Mouse (Mus musculus): Measurements from ENCODE around the gene Lyzl4. TPM values are rescaled to one million over a fixed set of nuclear protein-coding genes. Genes with fewer than 3 reads are reported as not detected.
A peak's percentile ranks its signal among the peaks of the same experiment; 100 is the strongest.

The Lyzl4 gene
- polyA plus RNA-seq, 1 experiment from 2014 or later: not detected

DNA sequence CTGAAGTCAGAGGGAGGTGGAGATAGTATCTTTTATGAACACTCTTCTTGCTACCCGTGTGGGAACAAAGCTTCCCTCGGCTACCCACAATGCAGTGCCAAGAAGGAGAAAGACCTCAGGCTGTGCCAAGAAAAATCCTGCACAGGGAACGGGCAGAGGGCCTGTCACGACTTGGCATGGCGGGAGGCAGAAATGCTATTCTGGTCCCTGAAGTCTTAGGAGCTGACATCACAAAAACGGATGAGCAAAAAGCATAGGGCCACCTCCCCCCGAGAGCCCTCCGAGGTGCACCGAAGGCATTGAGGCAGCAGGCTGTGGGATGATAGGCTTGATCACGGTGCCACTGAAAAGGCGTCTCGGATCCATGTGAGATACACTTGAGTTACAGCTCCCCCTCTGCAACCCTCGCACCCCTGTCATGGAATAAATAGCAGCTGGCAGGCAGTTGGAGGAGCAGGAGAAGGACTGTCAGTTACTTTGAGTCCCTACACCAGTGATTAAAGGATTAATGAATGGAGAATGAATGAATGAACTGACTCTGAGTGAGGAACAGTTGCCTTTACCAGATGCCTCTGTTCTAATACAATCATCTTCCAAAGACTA, 48.8 kb downstream of the Lyzl4 start:
- 68% methylated on average over 13 of the region's 13 CpGs for WGBS
- no peaks in the 10 kb centered on the region for H3K36me3 ChIP-seq
- H3K9ac ChIP-seq: no peak overlapping the region
- H3K27me3 ChIP-seq: no peaks in the 10 kb centered on the region
- H3K9me3 ChIP-seq: 0 out of 2 replicates have a peak, but pooled peaks cover 4% of the 10 kb centered on the region
- no peak overlapping the region for H3K4me2 ChIP-seq
- H3K27ac ChIP-seq: no peak overlapping the region
- H3K4me3 ChIP-seq: no peak overlapping the region
- H3K4me1 ChIP-seq (replicated peaks): no peaks in the 10 kb centered on the region
- ATAC-seq (ENCODE audit: low FRiP score): no peak

DNA sequence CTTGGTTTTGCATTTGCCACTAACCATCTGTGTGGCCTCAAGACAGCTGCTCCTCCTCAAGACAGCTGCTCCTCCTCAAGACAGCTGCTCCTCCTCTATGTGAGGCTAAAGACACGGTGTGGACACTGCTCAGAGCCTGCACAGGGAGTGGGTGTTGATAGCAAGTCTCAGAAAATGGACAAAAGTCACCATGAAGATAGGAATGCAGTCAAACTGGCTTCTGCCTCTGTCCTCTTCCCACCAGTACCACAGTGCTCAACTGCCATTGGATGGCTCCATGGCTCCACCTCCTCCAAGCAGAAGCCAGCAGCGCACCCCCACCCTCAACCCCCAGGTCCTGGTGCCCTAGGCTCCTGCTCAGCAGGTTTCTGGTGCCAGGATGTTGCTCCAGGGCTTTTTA, 52.4 kb downstream of the Lyzl4 start:
- 0 out of 2 replicates have a peak, but pooled peaks cover 4% of the 10 kb centered on the region for H3K9me3 ChIP-seq
- H3K9ac ChIP-seq: no peak overlapping the region
- no peak overlapping the region for H3K4me2 ChIP-seq
- ATAC-seq (ENCODE audit: low FRiP score): no peak
- H3K4me3 ChIP-seq: no peak overlapping the region
- H3K27me3 ChIP-seq: no peaks in the 10 kb centered on the region
- H3K36me3 ChIP-seq: no peaks in the 10 kb centered on the region
- H3K4me1 ChIP-seq (replicated peaks): no peaks in the 10 kb centered on the region
- H3K27ac ChIP-seq: no peak overlapping the region
- WGBS: 43% methylated on average over 2 of the region's 2 CpGs

DNA sequence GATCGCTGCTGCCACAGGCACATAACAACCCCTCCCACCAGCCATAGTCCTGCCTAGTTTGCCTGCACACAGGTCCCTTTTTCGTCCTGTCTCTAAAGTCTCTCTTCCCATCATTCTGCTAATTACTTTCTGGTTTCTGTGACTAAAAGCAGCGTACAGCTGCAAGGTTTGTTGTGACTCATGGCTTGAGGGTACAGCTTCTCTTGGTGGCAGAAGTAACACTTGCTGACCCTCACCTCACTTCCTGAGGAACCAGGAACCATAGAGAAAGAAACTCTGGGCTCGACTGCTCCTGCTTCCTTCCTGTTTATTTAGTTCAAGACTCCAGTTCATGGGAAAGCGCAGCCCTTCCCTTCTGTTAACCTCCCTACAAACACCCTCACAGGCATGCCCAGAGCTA, 67.5 kb downstream of the Lyzl4 start:
- Histone ChIP-seq H3K27me3 (no peaks in the 10 kb centered on the region), H3K4me1 (replicated peaks) (no peaks in the 10 kb centered on the region), H3K9ac (no peak overlapping the region), H3K4me2 (no peak overlapping the region), H3K36me3 (no peaks in the 10 kb centered on the region), H3K27ac (no peak overlapping the region), H3K9me3 (0 out of 2 replicates have a peak, but pooled peaks cover 3% of the 10 kb centered on the region), H3K4me3 (no peak overlapping the region)
- ATAC-seq (ENCODE audit: low FRiP score): no peak
- 77% methylated on average over 5 of the region's 5 CpGs for WGBS

DNA sequence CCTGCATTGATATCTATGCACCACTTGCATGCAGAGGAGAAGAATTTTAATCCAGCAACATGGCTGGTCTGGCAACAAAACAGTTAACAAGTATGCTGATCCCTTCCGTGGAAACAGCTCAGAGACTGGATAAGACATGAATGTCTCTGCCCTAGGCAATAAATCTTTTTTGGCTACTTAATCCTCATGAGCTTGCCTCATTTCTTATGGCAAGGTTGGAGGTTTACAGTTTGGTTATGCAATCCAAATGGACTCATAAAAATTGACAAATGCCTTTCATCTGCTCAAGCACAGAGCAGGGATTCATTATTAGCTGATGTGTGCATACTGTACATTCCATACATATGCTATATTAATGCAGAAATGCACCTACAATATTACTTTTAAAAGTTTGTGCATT, 73.4 kb downstream of the Lyzl4 start:
- ATAC-seq (ENCODE audit: low FRiP score): no peak
- no peak overlapping the region for H3K4me3 ChIP-seq
- H3K4me2 ChIP-seq: no peak overlapping the region
- H3K9ac ChIP-seq: no peak overlapping the region
- no peaks in the 10 kb centered on the region for H3K4me1 ChIP-seq (replicated peaks)
- H3K27ac ChIP-seq: no peak overlapping the region
- no peaks in the 10 kb centered on the region for H3K27me3 ChIP-seq
- 28% methylated on average over 1 of the region's 1 CpGs for WGBS
- H3K36me3 ChIP-seq: no peaks in the 10 kb centered on the region
- H3K9me3 ChIP-seq: no peaks in the 10 kb centered on the region

DNA sequence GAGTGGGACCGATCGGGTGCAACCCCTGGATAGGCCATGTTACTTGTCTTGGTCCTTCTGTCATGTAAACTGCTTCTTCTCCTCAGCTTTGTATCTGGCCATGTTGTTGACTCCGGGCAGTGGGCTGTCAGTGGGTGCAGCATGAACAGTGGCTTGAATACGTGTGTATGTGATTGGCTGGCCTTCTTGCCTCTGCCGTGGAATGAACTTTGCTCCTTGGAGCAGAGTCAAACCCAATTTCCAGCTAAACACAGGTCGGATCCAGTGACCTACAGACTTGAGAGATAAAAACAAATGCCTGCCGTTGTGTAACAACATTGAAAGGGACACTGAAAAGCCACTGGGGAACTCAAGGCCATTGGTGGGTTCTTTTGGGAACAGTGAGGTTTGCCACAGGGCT, 75.5 kb downstream of the Lyzl4 start:
- Histone ChIP-seq H3K36me3 (no peaks in the 10 kb centered on the region), H3K4me2 (no peak overlapping the region), H3K4me3 (no peak overlapping the region), H3K9me3 (no peaks in the 10 kb centered on the region), H3K9ac (no peak overlapping the region), H3K27ac (no peak overlapping the region), H3K27me3 (no peaks in the 10 kb centered on the region), H3K4me1 (replicated peaks) (no peaks in the 10 kb centered on the region; the same call in 1 of the 2 replicates)
- 84% methylated on average over 7 of the region's 7 CpGs for WGBS
- no peak for ATAC-seq (ENCODE audit: low FRiP score)

DNA sequence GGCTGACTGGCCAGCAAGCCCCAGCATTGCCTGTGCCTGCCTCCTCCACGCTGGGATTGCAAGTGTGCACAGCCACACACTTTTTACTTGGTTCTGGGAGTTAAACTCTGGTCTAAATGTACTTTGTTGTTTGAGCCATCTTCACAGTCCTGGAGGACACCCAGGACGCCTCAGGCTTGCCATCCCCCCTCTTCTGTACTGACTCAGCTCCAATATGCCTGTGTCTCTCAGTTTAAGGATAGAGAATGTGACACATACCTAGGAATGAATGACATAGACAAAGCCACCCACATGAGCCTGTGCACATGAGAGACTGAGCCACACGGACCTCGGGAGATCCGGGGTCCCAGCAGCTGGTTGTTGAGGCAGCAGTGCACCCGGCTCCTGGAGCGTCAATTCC, 78.6 kb downstream of the Lyzl4 start:
- Histone ChIP-seq H3K36me3 (no peaks in the 10 kb centered on the region), H3K27me3 (no peaks in the 10 kb centered on the region), H3K9ac (no peak overlapping the region), H3K4me2 (no peak overlapping the region), H3K4me1 (replicated peaks) (no peaks in the 10 kb centered on the region; the same call in 1 of the 2 replicates), H3K4me3 (no peak overlapping the region), H3K9me3 (no peaks in the 10 kb centered on the region), H3K27ac (no peak overlapping the region)
- 72% methylated on average over 7 of the region's 7 CpGs for WGBS
- ATAC-seq (ENCODE audit: low FRiP score): no peak

DNA sequence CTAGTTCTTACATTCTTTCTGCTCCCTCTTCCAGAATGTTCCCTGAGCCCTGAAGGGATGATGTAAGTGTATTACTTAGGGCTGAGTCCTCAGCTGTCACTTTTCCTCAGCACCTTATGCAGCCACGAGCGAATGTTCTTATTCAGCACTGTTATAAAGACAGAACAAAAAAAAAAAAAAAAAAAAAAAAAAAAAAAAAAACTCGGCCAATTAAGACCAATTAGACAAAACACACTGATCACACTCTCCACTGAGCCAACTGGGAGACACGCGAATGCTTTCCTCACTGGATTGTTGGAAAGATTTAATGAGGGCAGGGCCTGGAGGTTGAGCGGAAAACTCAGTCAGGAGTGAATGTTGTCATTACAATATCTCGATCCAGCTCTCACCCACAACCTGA, 81.4 kb downstream of the Lyzl4 start:
- no peak overlapping the region for H3K27ac ChIP-seq
- H3K9ac ChIP-seq: no peak overlapping the region
- no peak overlapping the region for H3K4me3 ChIP-seq
- 79% methylated on average over 7 of the region's 7 CpGs for WGBS
- H3K4me2 ChIP-seq: no peak overlapping the region
- no peak for ATAC-seq (ENCODE audit: low FRiP score)
- H3K4me1 ChIP-seq (replicated peaks): peaks cover 8% of the 10 kb centered on the region
- H3K36me3 ChIP-seq: no peaks in the 10 kb centered on the region
- H3K9me3 ChIP-seq: no peaks in the 10 kb centered on the region
- H3K27me3 ChIP-seq: no peaks in the 10 kb centered on the region

DNA sequence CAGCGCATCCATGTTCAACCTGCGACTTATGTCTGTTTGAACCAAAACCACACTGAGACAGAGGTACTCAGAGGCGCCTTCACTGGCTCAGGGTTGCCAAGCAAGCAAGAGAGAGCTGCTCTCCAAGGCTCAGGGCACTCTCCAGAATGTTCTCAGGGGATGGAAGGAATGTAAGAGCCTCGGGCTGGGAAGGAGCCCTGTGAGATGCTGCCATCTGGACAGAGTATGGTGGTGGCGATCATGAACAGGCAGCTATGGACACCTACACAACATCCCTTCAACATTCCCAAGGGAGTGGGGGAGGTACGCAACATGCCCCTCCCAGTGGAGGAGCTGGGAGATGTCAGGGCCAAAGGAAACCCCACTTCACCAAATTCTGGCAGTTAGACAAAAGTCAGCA, 83.7 kb downstream of the Lyzl4 start:
- no peak for ATAC-seq (ENCODE audit: low FRiP score)
- no peak overlapping the region for H3K4me3 ChIP-seq
- WGBS: 77% methylated on average over 6 of the region's 6 CpGs
- peaks cover 12% of the 10 kb centered on the region for H3K4me1 ChIP-seq (replicated peaks)
- H3K9me3 ChIP-seq: no peaks in the 10 kb centered on the region
- no peak overlapping the region for H3K27ac ChIP-seq
- no peaks in the 10 kb centered on the region for H3K36me3 ChIP-seq
- no peaks in the 10 kb centered on the region for H3K27me3 ChIP-seq
- H3K9ac ChIP-seq: no peak overlapping the region
- H3K4me2 ChIP-seq: no peak overlapping the region

DNA sequence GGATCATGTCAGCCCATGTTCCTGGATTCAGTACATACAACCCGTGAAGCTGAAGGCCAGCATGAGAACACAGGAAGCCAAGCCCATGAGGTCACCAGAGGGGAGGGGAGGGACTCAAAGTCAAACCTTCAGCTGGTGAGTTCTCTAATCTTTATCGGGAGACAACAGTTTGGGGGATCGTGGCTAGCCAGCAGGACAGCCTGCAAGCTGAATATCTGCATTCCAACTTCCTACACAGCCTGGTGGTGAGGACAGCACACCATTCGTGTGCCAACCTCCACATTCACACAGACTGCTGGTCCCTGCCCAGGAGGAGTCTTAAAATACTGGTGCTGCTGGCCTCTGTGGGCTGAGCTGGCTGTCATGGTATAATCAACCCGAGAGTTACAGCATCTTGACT, 85.0 kb downstream of the Lyzl4 start:
- H3K27ac ChIP-seq: no peak overlapping the region
- H3K9me3 ChIP-seq: no peaks in the 10 kb centered on the region
- ATAC-seq (ENCODE audit: low FRiP score): no peak
- H3K4me1 ChIP-seq (replicated peaks): peaks cover 12% of the 10 kb centered on the region
- H3K4me3 ChIP-seq: no peak overlapping the region
- H3K36me3 ChIP-seq: no peaks in the 10 kb centered on the region
- H3K4me2 ChIP-seq: no peak overlapping the region
- no peak overlapping the region for H3K9ac ChIP-seq
- H3K27me3 ChIP-seq: no peaks in the 10 kb centered on the region
- 76% methylated on average over 5 of the region's 5 CpGs for WGBS

DNA sequence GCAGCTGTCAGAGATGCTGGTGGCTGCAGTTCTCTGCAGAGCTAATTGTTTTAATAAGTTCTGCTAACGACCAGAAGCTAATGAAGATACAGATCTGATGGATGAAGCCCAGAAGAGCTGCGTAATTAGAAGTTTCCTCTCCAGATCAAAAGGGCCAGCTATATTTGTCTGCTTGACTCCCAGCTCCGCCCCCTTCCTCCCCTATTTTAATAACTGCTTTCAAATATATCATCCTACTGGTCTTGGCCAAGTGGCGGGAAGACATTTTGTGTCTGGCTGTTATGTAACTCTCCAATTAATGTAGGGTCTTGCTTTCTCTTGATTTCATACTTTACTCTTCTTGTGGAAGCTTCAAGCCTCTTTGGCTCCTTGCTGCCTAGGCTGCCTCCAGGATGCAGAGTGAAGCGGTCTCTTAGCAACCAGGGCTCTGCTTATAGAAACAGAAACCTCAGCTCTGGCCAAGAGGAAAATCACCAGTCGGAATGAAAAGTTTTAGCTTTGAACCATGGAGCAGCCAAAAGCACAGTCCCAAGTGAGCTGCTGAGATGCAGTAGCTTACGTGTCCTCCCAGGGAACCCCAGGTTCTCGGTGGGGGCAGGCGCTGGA, 86.4 kb downstream of the Lyzl4 start:
- 56% methylated on average over 9 of the region's 9 CpGs for WGBS
- H3K4me2 ChIP-seq: no peak overlapping the region
- no peak overlapping the region for H3K27ac ChIP-seq
- H3K36me3 ChIP-seq: no peaks in the 10 kb centered on the region
- no peak overlapping the region for H3K9ac ChIP-seq
- H3K9me3 ChIP-seq: no peaks in the 10 kb centered on the region
- no peaks in the 10 kb centered on the region for H3K27me3 ChIP-seq
- no peak for ATAC-seq (ENCODE audit: low FRiP score)
- H3K4me1 ChIP-seq (replicated peaks): peaks cover 12% of the 10 kb centered on the region
- H3K4me3 ChIP-seq: no peak overlapping the region

DNA sequence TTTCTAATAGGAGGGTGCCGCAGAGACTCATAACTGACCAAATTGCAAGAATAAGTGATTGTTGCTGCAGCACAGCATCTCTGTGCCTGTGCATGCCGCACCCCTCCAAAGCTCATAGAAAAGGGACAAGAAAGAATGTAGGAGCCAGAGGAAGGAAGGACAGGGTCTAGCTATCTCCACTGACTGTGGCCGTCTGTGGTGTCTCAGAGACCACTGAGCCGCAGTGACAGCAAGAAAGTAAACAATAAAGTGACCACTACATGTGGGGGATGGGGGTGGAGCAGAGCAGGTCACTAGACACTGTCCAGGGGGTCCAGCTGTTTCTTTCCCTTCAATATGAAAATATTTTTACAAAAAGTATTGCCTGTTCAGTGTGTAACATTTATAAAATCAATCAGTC, 88.3 kb downstream of the Lyzl4 start:
- Histone ChIP-seq H3K27ac (no peak overlapping the region), H3K36me3 (no peaks in the 10 kb centered on the region), H3K27me3 (no peaks in the 10 kb centered on the region), H3K9me3 (no peaks in the 10 kb centered on the region), H3K4me3 (no peak overlapping the region), H3K4me1 (replicated peaks) (peaks cover 12% of the 10 kb centered on the region), H3K4me2 (no peak overlapping the region), H3K9ac (no peak overlapping the region)
- WGBS: 68% methylated on average over 4 of the region's 4 CpGs
- no peak for ATAC-seq (ENCODE audit: low FRiP score)

DNA sequence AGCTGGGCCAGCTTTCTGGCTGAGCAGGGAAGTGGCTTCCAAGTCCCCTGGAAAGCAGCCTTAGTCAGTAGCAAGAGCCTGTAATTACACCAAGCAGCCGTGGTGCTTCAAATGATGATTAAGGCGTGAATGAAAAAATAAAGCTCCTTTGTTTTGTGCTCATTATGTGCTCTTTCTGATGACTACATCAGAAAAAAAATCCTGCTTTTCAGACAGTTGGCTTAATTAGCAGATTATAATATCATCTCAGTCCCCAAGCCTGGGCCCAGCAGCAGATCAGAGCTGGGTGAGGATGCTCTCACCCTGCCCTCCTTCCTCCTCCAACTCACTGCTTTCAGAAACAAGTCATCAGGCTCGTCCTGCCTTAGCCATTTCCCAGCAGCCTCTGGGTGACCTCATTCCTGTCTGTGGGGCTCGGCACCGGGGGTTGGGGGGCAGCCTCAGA, 91.5 kb downstream of the Lyzl4 start:
- 66% methylated on average over 5 of the region's 5 CpGs for WGBS
- H3K27ac ChIP-seq: 0 out of 2 replicates have a peak overlapping the region, but pooled peaks have one; percentile 30
- H3K4me3 ChIP-seq: no peak overlapping the region
- H3K4me1 ChIP-seq (replicated peaks): peaks cover 2% of the 10 kb centered on the region
- no peak overlapping the region for H3K9ac ChIP-seq
- ATAC-seq (ENCODE audit: low FRiP score): no peak
- H3K9me3 ChIP-seq: no peaks in the 10 kb centered on the region
- H3K36me3 ChIP-seq: no peaks in the 10 kb centered on the region
- H3K27me3 ChIP-seq: no peaks in the 10 kb centered on the region
- no peak overlapping the region for H3K4me2 ChIP-seq

DNA sequence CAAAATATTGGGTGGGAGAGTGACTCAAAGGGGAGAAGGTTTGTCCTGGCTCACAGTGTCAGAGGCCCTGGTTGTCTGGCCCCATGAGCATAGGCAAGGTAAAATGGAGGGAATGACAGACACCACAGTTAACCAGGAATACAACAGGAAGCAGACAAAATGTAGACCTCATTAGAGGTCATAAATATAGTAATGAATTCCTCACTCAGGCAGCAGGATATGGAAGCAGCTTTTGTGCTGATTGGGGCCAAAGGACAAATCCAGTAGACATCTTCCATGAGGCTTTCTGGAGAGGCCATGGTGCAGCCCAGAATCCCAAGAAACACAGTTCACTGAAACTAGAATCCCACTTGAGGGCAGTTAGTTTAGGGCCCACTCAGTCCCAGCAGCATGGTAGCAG, 92.5 kb downstream of the Lyzl4 start:
- H3K27ac ChIP-seq: no peak overlapping the region
- no peak overlapping the region for H3K4me3 ChIP-seq
- H3K9me3 ChIP-seq: no peaks in the 10 kb centered on the region
- no peaks in the 10 kb centered on the region for H3K27me3 ChIP-seq
- ATAC-seq (ENCODE audit: low FRiP score): no peak
- H3K9ac ChIP-seq: no peak overlapping the region
- no peak overlapping the region for H3K4me2 ChIP-seq
- no peaks in the 10 kb centered on the region for H3K36me3 ChIP-seq
- H3K4me1 ChIP-seq (replicated peaks): no peaks in the 10 kb centered on the region

All from hindbrain, embryonic 13.5 days (tissue).